Mouse (Mus musculus) gastrocnemius, postnatal 14 days (tissue): ENCODE results near the gene Zbtb33. TPM values are rescaled to one million over a fixed set of nuclear protein-coding genes. Genes with fewer than 3 reads are reported as not detected.
"Not testable (repeated sequence)": the region's sequence is repeated elsewhere in the genome, so short reads cannot be mapped to it uniquely, and the experiment has no call there.

ENCODE experiments used
- DNase-seq: peaks from one replicate; pipeline ENCODE4 v3.0.0; 2021; ENCODE audit warnings: mixed read lengths
- intact Hi-C: fragments of 180-260 bp; cut with DNase I; formaldehyde crosslinking; loops from one replicate; pipeline ENCODE4 v1.15.1; 2025; ENCODE audit warnings: low total_unique reads
- long read RNA-seq, 2 experiments: library from polyadenylated mRNA; stranded (forward); transcript quantifications; one replicate each; pipeline ENCODE4 v2.0.0; 2021
- total RNA-seq, 2 experiments: library from RNA; stranded (reverse); gene quantifications; 2 replicates each; pipeline ENCODE4 v1.2.3; 2021

The Zbtb33 gene
- total RNA-seq, result 1 to 10 TPM; 6.8 to 7.3 TPM
- long read RNA-seq, experiment 1, partial matches to known transcripts, result 0 of 1 reads
- long read RNA-seq, experiment 1, other reads (novel, unspliced or antisense), result 1 of 1 reads
- long read RNA-seq, experiment 2, partial matches to known transcripts, result 0 of 2 reads
- long read RNA-seq, experiment 2, other reads (novel, unspliced or antisense), result 2 of 2 reads

- intact Hi-C loops, result no loop called here
- DNase-seq, result peak; percentile 86
These were observed at the start of gene Zbtb33 for GRCm38 (mm10) chrX:38189552-38190457. Zbtb33 (plus strand) TSS chrX:38189793.

- intact Hi-C loops, result no loop called here
- no peak for DNase-seq
These were observed 30.5 kb upstream of the Zbtb33 start for GRCm38 (mm10) chrX:38159097-38159496.

GRCm38 (mm10) chrX:38165315-38165714, 24.3 kb upstream of the Zbtb33 start:
- intact Hi-C loops, result no loop called here
- DNase-seq, result no peak

- no peak for DNase-seq
- intact Hi-C loops, result no loop called here
These were observed 23.5 kb upstream of the Zbtb33 start for GRCm38 (mm10) chrX:38166064-38166463.

GRCm38 (mm10) chrX:38166592-38166991, 23.0 kb upstream of the Zbtb33 start:
- intact Hi-C loops, result no loop called here
- no peak for DNase-seq

- DNase-seq, result peak; percentile 16
- intact Hi-C loops, result not testable (repeated sequence)
These were observed 9.7 kb upstream of the Zbtb33 start for GRCm38 (mm10) chrX:38179891-38180310.

- no peak for DNase-seq
- intact Hi-C loops, result no loop called here
These were observed 8.7 kb upstream of the Zbtb33 start for GRCm38 (mm10) chrX:38180656-38181607.

- intact Hi-C loops, result no loop called here
- DNase-seq, result peak; percentile 57
These were observed 7.9 kb upstream of the Zbtb33 start for GRCm38 (mm10) chrX:38181608-38182258.

GRCm38 (mm10) chrX:38185520-38185919, 4.1 kb upstream of the Zbtb33 start:
- no peak for DNase-seq
- intact Hi-C loops, result no loop called here

- intact Hi-C loops, result no loop called here
These were observed 818 bp downstream of the Zbtb33 start for GRCm38 (mm10) chrX:38190458-38190764.

GRCm38 (mm10) chrX:38201816-38202215, 12.2 kb downstream of the Zbtb33 start:
- no peak for DNase-seq
- intact Hi-C loops, result no loop called here

More at GRCm38 (mm10) chrX:38190458-38190764, 818 bp downstream of the Zbtb33 start:
- DNase-seq, result no peak

GRCm38 (mm10) chrX:38207392-38207791, 17.8 kb downstream of the Zbtb33 start:
- no peak for DNase-seq
- intact Hi-C loops, result no loop called here

GRCm38 (mm10) chrX:38216986-38217675, 27.5 kb downstream of the Zbtb33 start:
- DNase-seq, result no peak
- intact Hi-C loops, result no loop called here

GRCm38 (mm10) chrX:38217676-38217991, 28.0 kb downstream of the Zbtb33 start:
- intact Hi-C loops, result no loop called here
- DNase-seq, result no peak

GRCm38 (mm10) chrX:38222757-38223156, 33.2 kb downstream of the Zbtb33 start:
- no peak for DNase-seq
- intact Hi-C loops, result no loop called here

GRCm38 (mm10) chrX:38229888-38230287, 40.3 kb downstream of the Zbtb33 start:
- intact Hi-C loops, result loop anchor here (10.0 kb wide), 1 partner anchor 215 kb away; no protein-coding TSS in a partner anchor

GRCm38 (mm10) chrX:38237731-38238130, 48.1 kb downstream of the Zbtb33 start:
- DNase-seq, result peak; percentile 14
- intact Hi-C loops, result loop anchor here (10.0 kb wide), 1 partner anchor 207 kb away; no protein-coding TSS in a partner anchor

More at GRCm38 (mm10) chrX:38229888-38230287, 40.3 kb downstream of the Zbtb33 start:
- DNase-seq, result no peak
